Mouse (Mus musculus): ENCODE data around the gene Ly6g6f.

DNA sequence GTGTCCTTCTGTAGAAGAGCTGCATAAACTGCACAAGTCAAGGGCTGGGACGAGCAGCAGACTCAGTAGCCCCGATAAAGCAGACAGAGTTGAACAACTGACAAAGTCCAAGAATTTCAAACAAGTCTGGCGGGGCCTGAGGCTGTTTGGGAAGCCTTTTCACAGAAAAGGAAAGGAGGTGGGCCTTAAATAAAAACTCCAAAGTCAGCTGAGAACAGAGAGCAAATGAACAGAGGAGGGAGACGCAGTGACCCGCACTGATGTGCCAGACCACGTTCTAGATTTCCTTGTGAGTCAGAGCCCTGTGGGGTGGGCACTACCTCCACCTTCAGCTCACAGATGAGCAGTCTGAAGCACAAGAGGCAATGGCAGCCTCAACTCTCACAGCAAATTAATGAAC, 50.5 kb downstream of the Ly6g6f start:
- TF ChIP-seq POLR2A (IDR thresholded peaks at IDR 0.05; ENCODE audit: low read depth, low read length) (no peak), CTCF (IDR thresholded peaks at IDR 0.05; ENCODE audit: borderline replicate concordance, insufficient read depth, low read length) (no peak)
